Mouse (Mus musculus) olfactory bulb, adult 2 months (tissue): ENCODE results near the gene Iqck.

Experiments
- CTCF ChIP-seq: fragments of 200-500 bp; IDR thresholded peaks from 2 replicates; pipeline ENCODE4 v1.5.1; 2012; ENCODE audit warnings: low read depth, mild to moderate bottlenecking, low read length, moderate library complexity; ENCODE audit not compliant: insufficient read depth
- POLR2A ChIP-seq: fragments of 200-500 bp; IDR thresholded peaks from 2 replicates; pipeline ENCODE4 v1.6.1; 2012; ENCODE audit warnings: mild to moderate bottlenecking, low read depth, low read length, moderate library complexity; ENCODE audit not compliant: insufficient read depth

DNA sequence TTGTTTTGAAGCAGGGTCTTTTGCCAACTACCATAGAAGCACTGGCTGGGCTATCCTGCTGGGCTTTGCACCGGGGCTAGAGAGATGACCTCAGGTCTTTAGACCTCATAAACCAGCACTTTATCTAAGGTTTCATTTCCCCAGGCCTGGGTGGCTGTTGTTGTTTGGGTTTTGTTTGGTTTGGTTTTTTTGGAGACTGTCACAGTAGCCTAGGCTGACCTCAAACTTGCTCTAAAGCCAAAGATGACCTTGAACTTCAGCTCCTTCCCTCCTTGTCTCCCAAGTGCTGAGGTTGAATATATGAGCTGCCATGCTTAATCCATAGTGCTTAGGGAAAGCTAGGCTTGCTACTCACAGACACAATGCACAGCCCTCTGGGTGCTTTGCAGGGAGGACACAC, 35.9 kb upstream of the Iqck start:
- TF ChIP-seq POLR2A (no peak), CTCF (no peak)
